Mouse (Mus musculus) urinary bladder, postnatal 4 days (tissue): ENCODE data around the gene Ubr4.

Experiments used
- DNase-seq, 2 experiments: peaks; one replicate each; pipeline ENCODE4 v3.0.0; 2021 to 2022; ENCODE audit warnings: low spot score in 2 of 2

The Ubr4 gene

GRCm38 (mm10) chr4:139535719-139536118 is 183.3 kb downstream of the Ubr4 start:
- DNase-seq = no peak

- DNase-seq = no peak
Observed at GRCm38 (mm10) chr4:139536706-139537105, 184.3 kb downstream of the Ubr4 start.
